Mouse (Mus musculus) E14TG2a.4 (cell line): ENCODE measurements around the gene Zfp784.

ENCODE experiments used
- CTCF ChIP-seq: conservative IDR thresholded peaks from 2 replicates; pipeline ENCODE4 v1.5.1; 2014; ENCODE audit warnings: low read length
- NANOG ChIP-seq: IDR thresholded peaks from 2 replicates; pipeline ENCODE4 v1.6.1; 2014; ENCODE audit warnings: borderline replicate concordance, low read length, mixed read lengths

- TF ChIP-seq CTCF (no peak), NANOG (no peak)
Measured at GRCm38 (mm10) chr7:5035628-5036027, 2.6 kb downstream of the Zfp784 start.
